Mouse (Mus musculus): ENCODE data around the gene Adat3. TPM values are rescaled to one million over a fixed set of nuclear protein-coding genes. Genes with fewer than 3 reads are reported as not detected.
"Not testable (repeated sequence)": the region's sequence is repeated elsewhere in the genome, so short reads cannot be mapped to it uniquely, and the experiment has no call there.

The Adat3 gene
- polyA plus RNA-seq, 1 experiment from 2014 or later, result 4.0 TPM

- Histone ChIP-seq H3K4me1 (ENCODE audit: control insufficient read depth, insufficient read depth, low read length) (peaks cover 15% of the 10 kb centered on the region), H3K36me3 (ENCODE audit: control insufficient read depth, insufficient read depth) (peaks cover 23% of the 10 kb centered on the region)
- not testable (repeated sequence) for ATAC-seq (replicated peaks; ENCODE audit: extremely low read depth, insufficient read depth, low FRiP score); H3K4me3 ChIP-seq (ENCODE audit: low read length); H3K9ac ChIP-seq (ENCODE audit: low read length); H3K27ac ChIP-seq (ENCODE audit: low read length); H3K4me2 ChIP-seq (ENCODE audit: low read depth, low read length); H3K9me3 ChIP-seq (replicated peaks; ENCODE audit: control insufficient read depth, low read length); H3K27me3 ChIP-seq (ENCODE audit: control insufficient read depth, insufficient read depth, low read length)
- WGBS, result 68% methylated on average over 2 of the region's 4 CpGs
Measured at GRCm38 (mm10) chr10:80605721-80606120, 3.0 kb downstream of the Adat3 start, which contains the start of gene Gm49322. Gene Gm49322, plus strand, starts transcription at chr10:80606021.

- 90% methylated on average over 23 of the region's 23 CpGs for WGBS
- no peak for ATAC-seq (replicated peaks; ENCODE audit: extremely low read depth, insufficient read depth, low FRiP score)
- Histone ChIP-seq H3K36me3 (ENCODE audit: control insufficient read depth, insufficient read depth) (peaks cover 23% of the 10 kb centered on the region), H3K9ac (ENCODE audit: low read length) (no peak overlapping the region), H3K27ac (ENCODE audit: low read length) (no peak overlapping the region), H3K27me3 (ENCODE audit: control insufficient read depth, insufficient read depth, low read length) (no peaks in the 10 kb centered on the region), H3K4me3 (ENCODE audit: low read length) (no peak overlapping the region), H3K9me3 (replicated peaks; ENCODE audit: control insufficient read depth, low read length) (no peaks in the 10 kb centered on the region), H3K4me1 (ENCODE audit: control insufficient read depth, insufficient read depth, low read length) (peaks cover 15% of the 10 kb centered on the region), H3K4me2 (ENCODE audit: low read depth, low read length) (no peak overlapping the region)
Measured at GRCm38 (mm10) chr10:80606306-80606705, 3.6 kb downstream of the Adat3 start.

GRCm38 (mm10) chr10:80606737-80607350 is 4.2 kb downstream of the Adat3 start:
- no peak for ATAC-seq (replicated peaks; ENCODE audit: extremely low read depth, insufficient read depth, low FRiP score)
- Histone ChIP-seq H3K4me2 (ENCODE audit: low read depth, low read length) (no peak overlapping the region), H3K9me3 (replicated peaks; ENCODE audit: control insufficient read depth, low read length) (no peaks in the 10 kb centered on the region), H3K27ac (ENCODE audit: low read length) (no peak overlapping the region), H3K36me3 (ENCODE audit: control insufficient read depth, insufficient read depth) (peaks cover 23% of the 10 kb centered on the region), H3K4me3 (ENCODE audit: low read length) (no peak overlapping the region), H3K27me3 (ENCODE audit: control insufficient read depth, insufficient read depth, low read length) (no peaks in the 10 kb centered on the region), H3K4me1 (ENCODE audit: control insufficient read depth, insufficient read depth, low read length) (peaks cover 15% of the 10 kb centered on the region), H3K9ac (ENCODE audit: low read length) (no peak overlapping the region)
- 94% methylated on average over 34 of the region's 34 CpGs for WGBS

GRCm38 (mm10) chr10:80608435-80608834 is 5.8 kb downstream of the Adat3 start:
- Histone ChIP-seq H3K9me3 (replicated peaks; ENCODE audit: control insufficient read depth, low read length) (no peaks in the 10 kb centered on the region), H3K4me3 (ENCODE audit: low read length) (no peak overlapping the region), H3K36me3 (ENCODE audit: control insufficient read depth, insufficient read depth) (peaks cover 25% of the 10 kb centered on the region), H3K27ac (ENCODE audit: low read length) (no peak overlapping the region), H3K4me2 (ENCODE audit: low read depth, low read length) (no peak overlapping the region), H3K9ac (ENCODE audit: low read length) (no peak overlapping the region), H3K4me1 (ENCODE audit: control insufficient read depth, insufficient read depth, low read length) (peaks cover 8% of the 10 kb centered on the region), H3K27me3 (ENCODE audit: control insufficient read depth, insufficient read depth, low read length) (no peaks in the 10 kb centered on the region)
- ATAC-seq (replicated peaks; ENCODE audit: extremely low read depth, insufficient read depth, low FRiP score), result no peak
- WGBS, result 93% methylated on average over 3 of the region's 3 CpGs

GRCm38 (mm10) chr10:80609269-80609924 is 6.7 kb downstream of the Adat3 start:
- H3K4me3 ChIP-seq (ENCODE audit: low read length), result no peak overlapping the region
- no peaks in the 10 kb centered on the region for H3K27me3 ChIP-seq (ENCODE audit: control insufficient read depth, insufficient read depth, low read length)
- no peaks in the 10 kb centered on the region for H3K4me1 ChIP-seq (ENCODE audit: control insufficient read depth, insufficient read depth, low read length)
- 89% methylated on average over 10 of the region's 10 CpGs for WGBS
- no peak for ATAC-seq (replicated peaks; ENCODE audit: extremely low read depth, insufficient read depth, low FRiP score)
- no peak overlapping the region; the same call in 1 of the 2 replicates for H3K9ac ChIP-seq (ENCODE audit: low read length)
- H3K9me3 ChIP-seq (replicated peaks; ENCODE audit: control insufficient read depth, low read length), result no peaks in the 10 kb centered on the region
- H3K36me3 ChIP-seq (ENCODE audit: control insufficient read depth, insufficient read depth), result peaks cover 27% of the 10 kb centered on the region
- H3K27ac ChIP-seq (ENCODE audit: low read length), result no peak overlapping the region
- no peak overlapping the region for H3K4me2 ChIP-seq (ENCODE audit: low read depth, low read length)

- H3K4me2 ChIP-seq (ENCODE audit: low read depth, low read length), result no peak overlapping the region
- no peak overlapping the region for H3K27ac ChIP-seq (ENCODE audit: low read length)
- H3K4me1 ChIP-seq (ENCODE audit: control insufficient read depth, insufficient read depth, low read length), result no peaks in the 10 kb centered on the region
- no peak for ATAC-seq (replicated peaks; ENCODE audit: extremely low read depth, insufficient read depth, low FRiP score)
- H3K4me3 ChIP-seq (ENCODE audit: low read length), result no peak overlapping the region
- 85% methylated on average over 9 of the region's 9 CpGs for WGBS
- H3K9me3 ChIP-seq (replicated peaks; ENCODE audit: control insufficient read depth, low read length), result no peaks in the 10 kb centered on the region
- peaks cover 36% of the 10 kb centered on the region for H3K36me3 ChIP-seq (ENCODE audit: control insufficient read depth, insufficient read depth)
- no peaks in the 10 kb centered on the region for H3K27me3 ChIP-seq (ENCODE audit: control insufficient read depth, insufficient read depth, low read length)
- no peak overlapping the region for H3K9ac ChIP-seq (ENCODE audit: low read length)
Measured at GRCm38 (mm10) chr10:80610116-80610785, 7.6 kb downstream of the Adat3 start.

- 0 out of 2 replicates have a peak, but pooled peaks have one; percentile 43 for ATAC-seq (replicated peaks; ENCODE audit: extremely low read depth, insufficient read depth, low FRiP score)
Measured at GRCm38 (mm10) chr10:80611024-80611423, 8.3 kb downstream of the Adat3 start.

GRCm38 (mm10) chr10:80611905-80612304 is 9.2 kb downstream of the Adat3 start:
- Histone ChIP-seq H3K9me3 (replicated peaks; ENCODE audit: control insufficient read depth, low read length) (no peaks in the 10 kb centered on the region), H3K36me3 (ENCODE audit: control insufficient read depth, insufficient read depth) (peaks cover 36% of the 10 kb centered on the region), H3K4me3 (ENCODE audit: low read length) (no peak overlapping the region), H3K4me1 (ENCODE audit: control insufficient read depth, insufficient read depth, low read length) (no peaks in the 10 kb centered on the region), H3K9ac (ENCODE audit: low read length) (no peak overlapping the region), H3K4me2 (ENCODE audit: low read depth, low read length) (no peak overlapping the region), H3K27ac (ENCODE audit: low read length) (no peak overlapping the region), H3K27me3 (ENCODE audit: control insufficient read depth, insufficient read depth, low read length) (no peaks in the 10 kb centered on the region)
- 93% methylated on average over 3 of the region's 3 CpGs for WGBS
- ATAC-seq (replicated peaks; ENCODE audit: extremely low read depth, insufficient read depth, low FRiP score), result no peak

More at GRCm38 (mm10) chr10:80611024-80611423, 8.3 kb downstream of the Adat3 start:
- H3K4me1 ChIP-seq (ENCODE audit: control insufficient read depth, insufficient read depth, low read length), result no peaks in the 10 kb centered on the region
- H3K9me3 ChIP-seq (replicated peaks; ENCODE audit: control insufficient read depth, low read length), result no peaks in the 10 kb centered on the region
- no peak overlapping the region for H3K4me2 ChIP-seq (ENCODE audit: low read depth, low read length)
- H3K36me3 ChIP-seq (ENCODE audit: control insufficient read depth, insufficient read depth), result peaks cover 43% of the 10 kb centered on the region
- no peak overlapping the region for H3K4me3 ChIP-seq (ENCODE audit: low read length)
- no peak overlapping the region; the same call in 1 of the 2 replicates for H3K9ac ChIP-seq (ENCODE audit: low read length)
- no peak overlapping the region for H3K27ac ChIP-seq (ENCODE audit: low read length)
- 47% methylated on average over 4 of the region's 4 CpGs for WGBS
- no peaks in the 10 kb centered on the region for H3K27me3 ChIP-seq (ENCODE audit: control insufficient read depth, insufficient read depth, low read length)

GRCm38 (mm10) chr10:80613821-80614220 is 11.1 kb downstream of the Adat3 start:
- WGBS, result 67% methylated on average over 3 of the region's 3 CpGs
- Histone ChIP-seq H3K9ac (ENCODE audit: low read length) (no peak overlapping the region), H3K9me3 (replicated peaks; ENCODE audit: control insufficient read depth, low read length) (no peaks in the 10 kb centered on the region)

More at GRCm38 (mm10) chr10:80613821-80614220, 11.1 kb downstream of the Adat3 start:
- Histone ChIP-seq H3K4me2 (ENCODE audit: low read depth, low read length) (no peak overlapping the region), H3K36me3 (ENCODE audit: control insufficient read depth, insufficient read depth) (peaks cover 24% of the 10 kb centered on the region), H3K4me1 (ENCODE audit: control insufficient read depth, insufficient read depth, low read length) (peaks cover 3% of the 10 kb centered on the region; the same call in 1 of the 2 replicates), H3K27me3 (ENCODE audit: control insufficient read depth, insufficient read depth, low read length) (no peaks in the 10 kb centered on the region), H3K4me3 (ENCODE audit: low read length) (no peak overlapping the region), H3K27ac (ENCODE audit: low read length) (no peak overlapping the region)
- ATAC-seq (replicated peaks; ENCODE audit: extremely low read depth, insufficient read depth, low FRiP score), result no peak
